Mouse (Mus musculus): ENCODE data around the gene Rel. TPM values are rescaled to one million over a fixed set of nuclear protein-coding genes. Genes with fewer than 3 reads are reported as not detected.

The Rel gene
- polyA plus RNA-seq, 1 experiment from 2014 or later: 1.2 TPM

DNA sequence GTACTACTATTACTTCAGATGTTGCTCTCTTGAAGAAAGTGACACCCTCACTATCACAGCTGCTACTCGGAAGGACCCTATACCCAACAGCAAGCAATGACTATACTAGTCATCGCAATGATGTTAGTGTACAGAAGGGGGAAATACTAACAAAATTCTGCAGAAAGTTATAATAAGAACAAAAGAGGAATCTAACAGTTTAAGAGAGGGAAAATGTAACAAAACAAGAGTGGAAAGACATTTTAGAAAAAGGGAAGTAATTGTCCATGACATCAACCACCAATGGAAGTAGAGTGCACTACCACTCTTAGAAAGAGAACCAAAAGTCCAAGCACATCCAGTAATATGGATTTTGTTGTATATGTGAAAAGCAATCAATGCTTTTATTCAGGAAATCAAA lies 8.1 kb downstream of the Rel start:
- H3K27ac ChIP-seq (ENCODE audit: low read length): no peak overlapping the region
- H3K4me1 ChIP-seq (replicated peaks; ENCODE audit: control insufficient read depth, insufficient read depth, low read length): no peaks in the 10 kb centered on the region
- WGBS: 88% methylated on average over 2 of the region's 2 CpGs
- ATAC-seq (ENCODE audit: low read depth): no peak
- H3K36me3 ChIP-seq (ENCODE audit: control insufficient read depth, insufficient read depth, low read length): no peaks in the 10 kb centered on the region
- no peaks in the 10 kb centered on the region for H3K9me3 ChIP-seq (ENCODE audit: control insufficient read depth, low read length)
- no peak overlapping the region for H3K4me2 ChIP-seq (ENCODE audit: low read depth, low read length)
- no peaks in the 10 kb centered on the region for H3K27me3 ChIP-seq (ENCODE audit: control insufficient read depth, insufficient read depth, low read depth, low read length)
- no peak overlapping the region for H3K9ac ChIP-seq (ENCODE audit: low read length)
- no peak overlapping the region for H3K4me3 ChIP-seq (ENCODE audit: low read length)

DNA sequence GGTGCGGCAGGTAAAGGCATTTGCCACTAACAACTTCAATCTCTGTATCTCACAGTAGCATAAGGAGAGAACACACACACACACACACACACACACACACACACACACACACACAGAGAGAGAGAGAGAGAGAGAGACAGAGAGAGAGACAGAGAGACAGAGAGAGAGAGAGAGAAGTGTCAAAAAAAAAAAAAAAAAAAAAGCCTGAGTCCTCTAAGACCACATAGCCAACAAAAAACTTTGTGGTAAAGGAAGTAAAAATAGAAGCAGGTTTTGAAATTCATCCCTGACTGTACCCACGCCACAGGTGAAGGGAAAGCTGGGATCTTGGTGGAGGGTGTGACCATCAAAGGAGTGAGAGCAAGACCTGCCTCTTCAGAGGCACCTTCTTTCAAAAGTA lies 12.6 kb downstream of the Rel start:
- no peaks in the 10 kb centered on the region for H3K9me3 ChIP-seq (ENCODE audit: control insufficient read depth, low read length)
- 78% methylated on average over 2 of the region's 2 CpGs for WGBS
- no peak overlapping the region for H3K9ac ChIP-seq (ENCODE audit: low read length)
- ATAC-seq (ENCODE audit: low read depth): no peak
- H3K27ac ChIP-seq (ENCODE audit: low read length): no peak overlapping the region
- H3K4me1 ChIP-seq (replicated peaks; ENCODE audit: control insufficient read depth, insufficient read depth, low read length): no peaks in the 10 kb centered on the region
- no peak overlapping the region for H3K4me3 ChIP-seq (ENCODE audit: low read length)
- H3K36me3 ChIP-seq (ENCODE audit: control insufficient read depth, insufficient read depth, low read length): no peaks in the 10 kb centered on the region
- H3K4me2 ChIP-seq (ENCODE audit: low read depth, low read length): no peak overlapping the region
- H3K27me3 ChIP-seq (ENCODE audit: control insufficient read depth, insufficient read depth, low read depth, low read length): no peaks in the 10 kb centered on the region

DNA sequence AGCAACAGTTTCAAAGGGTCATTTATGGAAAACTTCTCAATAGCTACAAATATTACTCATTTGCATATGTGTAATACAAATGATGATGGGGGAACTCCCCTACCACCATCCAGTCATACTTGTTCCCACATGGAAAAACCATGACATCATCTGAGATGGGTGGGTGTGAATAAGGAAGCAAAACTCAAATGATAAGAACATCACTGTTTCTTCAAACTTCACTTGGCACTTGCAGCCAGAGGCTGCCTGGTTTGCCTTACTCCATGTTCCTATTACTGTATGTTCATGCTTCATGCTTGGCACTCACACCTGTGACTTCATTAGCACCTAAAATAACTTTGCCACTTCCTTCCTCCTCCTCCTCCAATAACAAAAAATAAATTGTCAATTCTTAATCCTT lies 16.4 kb downstream of the Rel start:
- no peak overlapping the region for H3K9ac ChIP-seq (ENCODE audit: low read length)
- ATAC-seq (ENCODE audit: low read depth): no peak
- no peaks in the 10 kb centered on the region for H3K27me3 ChIP-seq (ENCODE audit: control insufficient read depth, insufficient read depth, low read depth, low read length)
- no peaks in the 10 kb centered on the region for H3K36me3 ChIP-seq (ENCODE audit: control insufficient read depth, insufficient read depth, low read length)
- H3K4me1 ChIP-seq (replicated peaks; ENCODE audit: control insufficient read depth, insufficient read depth, low read length): no peaks in the 10 kb centered on the region
- H3K9me3 ChIP-seq (ENCODE audit: control insufficient read depth, low read length): no peaks in the 10 kb centered on the region
- no peak overlapping the region for H3K27ac ChIP-seq (ENCODE audit: low read length)
- no peak overlapping the region for H3K4me3 ChIP-seq (ENCODE audit: low read length)
- H3K4me2 ChIP-seq (ENCODE audit: low read depth, low read length): no peak overlapping the region

DNA sequence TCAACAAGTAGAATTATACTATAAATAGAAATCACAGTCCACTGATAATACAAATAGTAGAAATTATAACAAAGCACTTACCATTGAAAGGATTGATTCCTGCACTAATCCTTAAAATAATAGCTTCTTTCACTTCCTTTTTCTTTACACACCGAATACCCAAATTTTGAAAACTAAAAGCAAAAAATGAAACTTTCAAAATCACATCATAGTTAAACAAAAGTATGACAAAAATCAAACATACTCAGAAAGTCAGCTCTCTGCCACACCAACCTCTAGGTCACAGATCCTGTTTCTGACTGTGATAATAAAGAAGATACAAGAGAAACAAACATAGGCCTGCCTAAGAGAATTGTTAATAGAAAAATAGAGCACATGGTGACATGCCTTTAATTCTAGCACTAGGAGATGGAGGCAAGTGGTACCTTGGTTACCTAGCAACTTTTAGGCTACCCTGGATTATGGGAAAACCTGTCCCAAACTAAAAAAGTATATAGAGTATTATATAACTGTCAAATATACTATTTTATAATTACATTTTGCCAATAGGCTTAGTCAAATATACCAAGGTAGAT lies 17.5 kb downstream of the Rel start:
- no peak overlapping the region for H3K4me2 ChIP-seq (ENCODE audit: low read depth, low read length)
- no peaks in the 10 kb centered on the region for H3K9me3 ChIP-seq (ENCODE audit: control insufficient read depth, low read length)
- ATAC-seq (ENCODE audit: low read depth): no peak
- no peak overlapping the region for H3K9ac ChIP-seq (ENCODE audit: low read length)
- no peaks in the 10 kb centered on the region for H3K27me3 ChIP-seq (ENCODE audit: control insufficient read depth, insufficient read depth, low read depth, low read length)
- 83% methylated on average over 1 of the region's 1 CpGs for WGBS
- H3K36me3 ChIP-seq (ENCODE audit: control insufficient read depth, insufficient read depth, low read length): no peaks in the 10 kb centered on the region
- no peak overlapping the region for H3K27ac ChIP-seq (ENCODE audit: low read length)
- no peaks in the 10 kb centered on the region for H3K4me1 ChIP-seq (replicated peaks; ENCODE audit: control insufficient read depth, insufficient read depth, low read length)
- no peak overlapping the region for H3K4me3 ChIP-seq (ENCODE audit: low read length)

DNA sequence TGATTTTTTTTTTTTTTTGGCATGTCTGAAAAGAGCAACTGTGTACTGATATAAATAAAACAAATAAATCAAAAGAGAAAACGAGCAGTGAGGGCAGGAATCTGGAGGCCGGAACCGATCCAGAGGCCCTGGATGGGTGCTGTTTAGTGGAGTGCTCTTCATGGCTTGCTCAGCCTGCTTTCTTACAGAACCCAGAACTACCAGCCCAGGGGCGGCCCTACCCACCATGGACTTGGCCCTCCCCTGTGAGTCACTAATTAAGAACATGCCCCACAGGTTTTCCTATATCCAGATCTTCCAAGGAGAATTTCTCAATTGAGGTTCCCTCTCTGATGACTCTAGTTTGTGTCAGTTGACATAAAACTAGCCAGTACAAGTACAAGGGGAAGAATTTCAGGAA lies 24.7 kb downstream of the Rel start:
- H3K4me1 ChIP-seq (replicated peaks; ENCODE audit: control insufficient read depth, insufficient read depth, low read length): no peaks in the 10 kb centered on the region
- H3K27ac ChIP-seq (ENCODE audit: low read length): no peak overlapping the region
- no peaks in the 10 kb centered on the region for H3K9me3 ChIP-seq (ENCODE audit: control insufficient read depth, low read length)
- no peaks in the 10 kb centered on the region for H3K36me3 ChIP-seq (ENCODE audit: control insufficient read depth, insufficient read depth, low read length)
- no peak overlapping the region for H3K4me2 ChIP-seq (ENCODE audit: low read depth, low read length)
- H3K27me3 ChIP-seq (ENCODE audit: control insufficient read depth, insufficient read depth, low read depth, low read length): no peaks in the 10 kb centered on the region
- 70% methylated on average over 4 of the region's 4 CpGs for WGBS
- H3K9ac ChIP-seq (ENCODE audit: low read length): no peak overlapping the region
- no peak for ATAC-seq (ENCODE audit: low read depth)
- H3K4me3 ChIP-seq (ENCODE audit: low read length): no peak overlapping the region

DNA sequence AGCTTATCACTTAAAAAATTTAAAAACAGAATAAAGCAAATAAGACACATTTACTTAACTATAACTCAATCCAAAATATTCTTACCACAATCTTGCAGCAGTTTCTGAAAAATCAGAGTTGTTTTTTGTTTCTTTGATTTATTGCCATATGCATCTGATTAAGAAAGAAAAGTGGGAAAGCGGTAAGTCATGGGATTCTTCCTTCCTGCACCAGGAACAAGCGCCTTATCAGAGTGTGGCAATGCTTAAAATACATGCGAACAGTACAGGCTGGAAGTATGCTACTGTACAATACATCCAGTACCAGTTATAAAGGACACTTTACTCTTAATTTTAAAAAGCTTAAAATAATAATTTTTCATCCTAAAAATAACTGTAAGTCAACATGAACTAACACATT lies 26.4 kb downstream of the Rel start:
- no peak overlapping the region for H3K4me3 ChIP-seq (ENCODE audit: low read length)
- no peaks in the 10 kb centered on the region for H3K27me3 ChIP-seq (ENCODE audit: control insufficient read depth, insufficient read depth, low read depth, low read length)
- no peaks in the 10 kb centered on the region for H3K4me1 ChIP-seq (replicated peaks; ENCODE audit: control insufficient read depth, insufficient read depth, low read length)
- H3K36me3 ChIP-seq (ENCODE audit: control insufficient read depth, insufficient read depth, low read length): no peaks in the 10 kb centered on the region
- ATAC-seq (ENCODE audit: low read depth): no peak
- no peaks in the 10 kb centered on the region for H3K9me3 ChIP-seq (ENCODE audit: control insufficient read depth, low read length)
- 80% methylated on average over 3 of the region's 3 CpGs for WGBS
- no peak overlapping the region for H3K4me2 ChIP-seq (ENCODE audit: low read depth, low read length)
- H3K9ac ChIP-seq (ENCODE audit: low read length): no peak overlapping the region
- no peak overlapping the region for H3K27ac ChIP-seq (ENCODE audit: low read length)

DNA sequence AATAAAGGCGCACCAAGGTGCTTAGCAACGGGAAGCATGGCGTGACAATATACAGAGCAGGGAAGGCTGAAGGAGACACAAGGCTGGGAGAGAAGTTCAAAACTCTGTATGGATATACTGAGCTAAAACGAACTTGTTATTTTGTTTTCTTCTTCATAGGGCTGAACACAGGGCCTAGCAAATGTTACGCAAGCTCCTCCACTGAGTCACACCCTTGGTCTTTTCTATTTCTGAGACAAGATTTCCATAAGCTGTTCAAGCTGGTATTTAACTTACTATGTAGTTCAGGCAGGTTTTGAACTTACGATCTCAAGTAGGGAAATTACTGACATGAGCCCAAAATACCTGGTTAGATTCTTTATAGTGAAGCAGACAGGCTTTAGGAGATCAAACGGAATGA lies 29.4 kb downstream of the Rel start:
- Histone ChIP-seq H3K4me2 (ENCODE audit: low read depth, low read length) (no peak overlapping the region), H3K4me1 (replicated peaks; ENCODE audit: control insufficient read depth, insufficient read depth, low read length) (no peaks in the 10 kb centered on the region), H3K27me3 (ENCODE audit: control insufficient read depth, insufficient read depth, low read depth, low read length) (no peaks in the 10 kb centered on the region), H3K9me3 (ENCODE audit: control insufficient read depth, low read length) (no peaks in the 10 kb centered on the region), H3K4me3 (ENCODE audit: low read length) (no peak overlapping the region), H3K36me3 (ENCODE audit: control insufficient read depth, insufficient read depth, low read length) (no peaks in the 10 kb centered on the region), H3K9ac (ENCODE audit: low read length) (no peak overlapping the region), H3K27ac (ENCODE audit: low read length) (no peak overlapping the region)
- ATAC-seq (ENCODE audit: low read depth): no peak
- 90% methylated on average over 7 of the region's 7 CpGs for WGBS

DNA sequence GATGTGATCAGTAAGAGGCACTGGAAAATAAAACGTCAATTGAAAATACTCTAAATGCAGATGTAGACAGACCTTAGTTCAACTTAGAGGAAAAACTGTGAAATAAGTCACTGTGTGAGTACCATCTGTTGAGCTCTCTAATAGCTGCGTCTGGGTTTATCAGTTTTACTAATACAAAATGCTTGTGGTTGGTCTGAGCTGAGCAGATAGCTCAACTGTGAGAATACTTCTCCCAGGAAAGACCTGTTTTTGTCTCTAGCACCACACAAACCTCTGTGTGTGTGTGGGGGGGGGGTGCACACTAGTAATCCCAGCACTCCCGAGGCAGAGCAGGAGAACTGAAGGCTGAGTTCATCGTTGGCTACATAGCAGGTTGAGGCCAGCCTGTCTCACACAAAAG lies 29.9 kb downstream of the Rel start:
- H3K4me2 ChIP-seq (ENCODE audit: low read depth, low read length): no peak overlapping the region
- H3K4me3 ChIP-seq (ENCODE audit: low read length): no peak overlapping the region
- H3K4me1 ChIP-seq (replicated peaks; ENCODE audit: control insufficient read depth, insufficient read depth, low read length): no peaks in the 10 kb centered on the region
- H3K9ac ChIP-seq (ENCODE audit: low read length): no peak overlapping the region
- no peaks in the 10 kb centered on the region for H3K36me3 ChIP-seq (ENCODE audit: control insufficient read depth, insufficient read depth, low read length)
- no peaks in the 10 kb centered on the region for H3K27me3 ChIP-seq (ENCODE audit: control insufficient read depth, insufficient read depth, low read depth, low read length)
- 78% methylated on average over 4 of the region's 4 CpGs for WGBS
- no peaks in the 10 kb centered on the region for H3K9me3 ChIP-seq (ENCODE audit: control insufficient read depth, low read length)
- H3K27ac ChIP-seq (ENCODE audit: low read length): no peak overlapping the region
- no peak for ATAC-seq (ENCODE audit: low read depth)

DNA sequence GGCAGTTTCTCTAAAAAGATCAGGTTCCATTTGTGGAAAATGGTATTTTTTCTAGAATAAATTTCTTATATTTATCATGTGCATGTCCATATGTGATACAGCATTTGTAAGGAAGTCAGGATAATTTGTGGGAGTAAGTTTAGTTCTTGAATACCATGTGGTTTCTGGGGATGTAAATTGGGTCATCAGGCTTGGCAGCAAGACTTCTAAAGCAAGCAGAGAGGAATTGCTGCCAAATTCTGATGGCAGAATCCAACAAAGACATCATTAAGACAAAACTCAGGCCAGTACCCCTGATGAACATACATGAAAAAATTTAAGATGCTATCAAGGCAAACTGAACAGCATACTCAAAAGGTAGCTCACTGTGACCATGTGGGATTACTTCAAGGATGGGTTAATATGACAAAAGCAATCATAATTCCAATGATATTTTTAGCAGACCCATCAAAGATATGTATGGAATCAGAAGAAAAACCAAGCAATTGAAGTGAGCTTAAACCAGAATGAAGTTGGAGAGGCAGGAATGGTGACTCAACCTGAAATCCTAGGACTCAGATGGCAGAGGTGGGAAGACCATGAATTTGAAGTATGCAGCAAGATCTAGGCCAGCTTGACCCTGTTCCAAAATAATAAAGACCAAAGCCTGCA lies 34.8 kb downstream of the Rel start:
- H3K27ac ChIP-seq (ENCODE audit: low read length): no peak overlapping the region
- H3K4me1 ChIP-seq (replicated peaks; ENCODE audit: control insufficient read depth, insufficient read depth, low read length): no peaks in the 10 kb centered on the region
- H3K9me3 ChIP-seq (ENCODE audit: control insufficient read depth, low read length): no peaks in the 10 kb centered on the region
- H3K4me3 ChIP-seq (ENCODE audit: low read length): no peak overlapping the region
- no peak overlapping the region for H3K9ac ChIP-seq (ENCODE audit: low read length)
- no peak for ATAC-seq (ENCODE audit: low read depth)
- H3K27me3 ChIP-seq (ENCODE audit: control insufficient read depth, insufficient read depth, low read depth, low read length): no peaks in the 10 kb centered on the region
- H3K4me2 ChIP-seq (ENCODE audit: low read depth, low read length): no peak overlapping the region
- H3K36me3 ChIP-seq (ENCODE audit: control insufficient read depth, insufficient read depth, low read length): no peaks in the 10 kb centered on the region
